Mouse (Mus musculus): ENCODE measurements around the gene Mettl1. TPM values are rescaled to one million over a fixed set of nuclear protein-coding genes. Genes with fewer than 3 reads are reported as not detected.

The Mettl1 gene
- polyA plus RNA-seq, 1 experiment: 31.3 TPM

DNA sequence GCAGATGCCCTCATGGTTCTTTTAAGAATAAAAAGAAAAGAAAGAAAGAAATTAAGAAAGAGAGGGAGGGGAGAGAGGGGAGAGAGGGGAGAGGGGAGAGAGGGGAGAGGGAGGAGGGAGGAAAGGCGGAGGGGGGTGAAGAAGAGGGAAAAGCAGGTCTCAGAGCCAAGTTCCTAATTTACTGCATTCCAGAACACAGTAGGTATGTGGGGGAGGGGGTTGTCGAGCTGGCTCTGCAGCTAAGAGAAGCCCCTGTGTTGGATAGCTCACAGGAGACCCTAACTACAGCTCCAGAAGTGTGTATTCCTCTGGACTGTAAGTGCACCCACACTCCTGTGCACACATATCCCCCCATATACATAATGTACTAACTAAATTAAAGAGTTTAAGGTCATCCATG, 24.1 kb upstream of the Mettl1 start:
- H3K4me3 ChIP-seq (ENCODE audit: insufficient read depth, poor library complexity, severe bottlenecking): no peak overlapping the region
- no peaks in the 10 kb centered on the region for H3K79me3 ChIP-seq (ENCODE audit: low read depth)
- H3K79me2 ChIP-seq (ENCODE audit: control insufficient read depth, insufficient read depth): no peaks in the 10 kb centered on the region
- no peak overlapping the region for H3ac ChIP-seq (ENCODE audit: control insufficient read depth, insufficient read length, low read depth)
- TF ChIP-seq MAX (IDR thresholded peaks at IDR 0.05) (no peak), CTCF (IDR thresholded peaks at IDR 0.05; ENCODE audit: control insufficient read depth, insufficient read depth, insufficient read length) (no peak), MYOD1 (IDR thresholded peaks at IDR 0.05; ENCODE audit: control insufficient read depth, insufficient read length, low read depth) (no peak), USF1 (IDR thresholded peaks at IDR 0.05; ENCODE audit: low read depth) (no peak), CEBPB (IDR thresholded peaks at IDR 0.05; ENCODE audit: low read depth) (no peak), MYOG (IDR thresholded peaks at IDR 0.05; ENCODE audit: control insufficient read depth, extremely low read depth, insufficient read length) (no peak), FOSL1 (IDR thresholded peaks at IDR 0.05; ENCODE audit: insufficient read depth, low read length, poor library complexity, severe bottlenecking) (no peak)
- H3K27me3 ChIP-seq (ENCODE audit: control insufficient read depth, insufficient read depth, insufficient read length): no peaks in the 10 kb centered on the region
- peaks cover 6% of the 10 kb centered on the region for H3K36me3 ChIP-seq (ENCODE audit: control insufficient read depth, insufficient read depth)

GRCm38 (mm10) chr10:127018422-127018821, 22.8 kb upstream of the Mettl1 start:
- H3K27me3 ChIP-seq (ENCODE audit: control insufficient read depth, insufficient read depth, insufficient read length): no peaks in the 10 kb centered on the region
- H3K36me3 ChIP-seq (ENCODE audit: control insufficient read depth, insufficient read depth): peaks cover 19% of the 10 kb centered on the region
- no peak overlapping the region for H3K4me3 ChIP-seq (ENCODE audit: insufficient read depth, poor library complexity, severe bottlenecking)
- TF ChIP-seq CTCF (IDR thresholded peaks at IDR 0.05; ENCODE audit: control insufficient read depth, insufficient read depth, insufficient read length) (no peak), USF1 (IDR thresholded peaks at IDR 0.05; ENCODE audit: low read depth) (no peak), FOSL1 (IDR thresholded peaks at IDR 0.05; ENCODE audit: insufficient read depth, low read length, poor library complexity, severe bottlenecking) (no peak), CEBPB (IDR thresholded peaks at IDR 0.05; ENCODE audit: low read depth) (no peak), MAX (IDR thresholded peaks at IDR 0.05) (no peak), MYOD1 (IDR thresholded peaks at IDR 0.05; ENCODE audit: control insufficient read depth, insufficient read length, low read depth) (no peak), MYOG (IDR thresholded peaks at IDR 0.05; ENCODE audit: control insufficient read depth, extremely low read depth, insufficient read length) (no peak)
- no peaks in the 10 kb centered on the region for H3K79me3 ChIP-seq (ENCODE audit: low read depth)
- no peaks in the 10 kb centered on the region for H3K79me2 ChIP-seq (ENCODE audit: control insufficient read depth, insufficient read depth)
- no peak overlapping the region for H3ac ChIP-seq (ENCODE audit: control insufficient read depth, insufficient read length, low read depth)

DNA sequence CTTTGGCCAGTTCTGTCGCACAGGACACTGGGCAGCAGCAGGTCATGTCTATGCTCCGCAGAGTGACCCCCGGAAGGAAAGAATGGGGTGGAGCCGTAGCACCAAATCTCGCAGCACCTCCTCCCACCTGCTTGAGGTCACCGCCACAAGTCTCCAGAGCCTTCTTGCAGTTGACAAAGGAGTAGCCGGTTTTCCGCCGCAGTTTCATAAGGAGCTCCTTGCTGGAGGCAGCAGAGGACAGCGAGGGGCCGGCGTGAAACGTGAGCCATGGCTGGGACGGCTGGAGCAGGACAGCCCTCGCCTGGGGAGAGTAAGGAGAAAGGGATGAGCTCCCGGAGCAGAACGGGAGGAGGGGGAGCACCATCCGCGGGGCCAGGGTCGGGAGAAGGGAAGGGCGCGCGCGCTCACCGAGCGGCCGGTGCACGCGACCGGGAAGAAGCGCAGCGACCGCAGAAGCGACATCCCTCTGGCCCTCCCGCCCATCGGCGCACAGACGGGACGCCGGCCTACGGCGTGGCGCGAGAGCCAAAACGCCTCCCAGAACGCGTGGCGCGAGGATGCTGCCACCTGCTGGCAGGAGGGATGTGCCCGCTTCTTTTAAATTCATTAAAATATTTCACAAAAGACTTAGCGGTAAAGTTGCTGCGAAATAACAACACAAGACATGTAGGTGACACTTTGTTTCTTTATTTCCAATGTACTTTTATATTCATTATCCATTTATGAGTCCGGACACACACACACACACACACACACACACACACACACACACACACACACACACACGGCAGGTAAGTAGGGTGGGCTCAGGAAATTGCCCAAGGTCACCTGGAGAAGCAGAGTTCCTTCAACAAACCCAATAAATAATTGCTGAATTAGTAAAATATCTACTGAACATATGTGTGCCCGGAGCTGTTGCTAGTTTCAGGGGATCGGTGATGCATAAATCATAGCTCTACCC, 10.6 kb upstream of the Mettl1 start, which contains the start of gene Tsfm:
TSS of gene Tsfm (minus strand) at position 505 of the 961 bp plus-strand sequence.
- H3ac ChIP-seq (ENCODE audit: control insufficient read depth, insufficient read length, low read depth): peak within 1 kb of the TSS; percentile 92
- peak; percentile 75 for TF ChIP-seq CTCF (IDR thresholded peaks at IDR 0.05; ENCODE audit: control insufficient read depth, insufficient read depth, insufficient read length)
- no peak for TF ChIP-seq CEBPB (IDR thresholded peaks at IDR 0.05; ENCODE audit: low read depth)
- TF ChIP-seq MYOG (IDR thresholded peaks at IDR 0.05; ENCODE audit: control insufficient read depth, extremely low read depth, insufficient read length): no peak
- peak; percentile 72 for TF ChIP-seq MAX (IDR thresholded peaks at IDR 0.05)
- peak within 1 kb of the TSS; percentile 66 for H3K4me3 ChIP-seq (ENCODE audit: insufficient read depth, poor library complexity, severe bottlenecking)
- peaks cover 5% of the 10 kb centered on the region for H3K79me3 ChIP-seq (ENCODE audit: low read depth)
- peaks cover 17% of the 10 kb centered on the region for H3K79me2 ChIP-seq (ENCODE audit: control insufficient read depth, insufficient read depth)
- no peaks in the 10 kb centered on the region for H3K27me3 ChIP-seq (ENCODE audit: control insufficient read depth, insufficient read depth, insufficient read length)
- H3K36me3 ChIP-seq (ENCODE audit: control insufficient read depth, insufficient read depth): peaks cover 18% of the 10 kb centered on the region

DNA sequence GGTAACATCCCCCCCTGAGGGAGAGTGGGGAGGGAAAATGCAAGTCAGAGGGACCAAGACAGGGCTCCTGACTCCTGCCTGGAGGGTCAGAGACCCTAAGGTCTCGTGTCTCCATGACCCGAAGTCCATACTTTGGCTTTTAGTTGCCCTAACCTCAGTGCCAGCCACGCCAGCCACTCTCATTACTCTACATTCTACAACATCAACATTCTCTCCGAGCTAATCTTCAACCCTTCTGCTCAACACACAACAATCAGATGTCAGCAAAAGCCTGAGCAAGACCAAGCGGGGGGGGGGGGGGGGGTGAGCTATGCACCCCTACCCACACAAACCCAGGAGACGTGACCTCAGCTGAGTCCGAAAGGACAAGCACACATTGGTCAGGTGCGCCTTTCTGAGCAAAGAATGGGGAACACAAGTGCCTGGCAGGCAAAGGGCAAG, 7.9 kb upstream of the Mettl1 start:
- H3ac ChIP-seq (ENCODE audit: control insufficient read depth, insufficient read length, low read depth): no peak overlapping the region
- peaks cover 17% of the 10 kb centered on the region for H3K79me2 ChIP-seq (ENCODE audit: control insufficient read depth, insufficient read depth)
- no peak overlapping the region for H3K4me3 ChIP-seq (ENCODE audit: insufficient read depth, poor library complexity, severe bottlenecking)
- peaks cover 9% of the 10 kb centered on the region for H3K36me3 ChIP-seq (ENCODE audit: control insufficient read depth, insufficient read depth)
- H3K27me3 ChIP-seq (ENCODE audit: control insufficient read depth, insufficient read depth, insufficient read length): no peaks in the 10 kb centered on the region
- no peak for TF ChIP-seq MYOG (IDR thresholded peaks at IDR 0.05; ENCODE audit: control insufficient read depth, extremely low read depth, insufficient read length)
- TF ChIP-seq FOSL1 (IDR thresholded peaks at IDR 0.05; ENCODE audit: insufficient read depth, low read length, poor library complexity, severe bottlenecking): no peak
- no peak for TF ChIP-seq CEBPB (IDR thresholded peaks at IDR 0.05; ENCODE audit: low read depth)
- no peak for TF ChIP-seq MYOD1 (IDR thresholded peaks at IDR 0.05; ENCODE audit: control insufficient read depth, insufficient read length, low read depth)
- no peak for TF ChIP-seq USF1 (IDR thresholded peaks at IDR 0.05; ENCODE audit: low read depth)
- TF ChIP-seq CTCF (IDR thresholded peaks at IDR 0.05; ENCODE audit: control insufficient read depth, insufficient read depth, insufficient read length): no peak
- TF ChIP-seq MAX (IDR thresholded peaks at IDR 0.05): no peak
- peaks cover 5% of the 10 kb centered on the region for H3K79me3 ChIP-seq (ENCODE audit: low read depth)

DNA sequence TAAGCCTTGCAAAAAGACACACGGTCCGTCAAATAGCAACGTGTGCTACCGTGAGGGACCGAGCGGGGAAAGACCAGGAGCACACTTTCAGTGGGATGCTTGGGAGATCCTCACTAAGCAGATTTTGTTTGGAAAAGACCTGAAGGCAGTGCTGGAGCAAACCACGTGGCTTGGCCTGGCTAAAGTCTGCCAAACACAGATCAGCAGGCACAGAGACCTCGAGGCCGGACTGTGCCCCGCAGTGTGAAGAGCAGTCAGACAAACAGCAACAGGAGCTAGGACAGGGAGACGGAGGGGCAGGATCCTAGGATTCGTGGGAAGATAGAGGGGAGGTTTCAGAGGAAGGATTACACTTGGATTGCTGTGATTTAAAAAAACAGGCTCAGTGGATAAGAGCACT, 4.9 kb upstream of the Mettl1 start:
- Histone ChIP-seq H3K27me3 (ENCODE audit: control insufficient read depth, insufficient read depth, insufficient read length) (no peaks in the 10 kb centered on the region), H3K79me3 (ENCODE audit: low read depth) (no peaks in the 10 kb centered on the region), H3K4me3 (ENCODE audit: insufficient read depth, poor library complexity, severe bottlenecking) (no peak overlapping the region), H3ac (ENCODE audit: control insufficient read depth, insufficient read length, low read depth) (no peak overlapping the region), H3K36me3 (ENCODE audit: control insufficient read depth, insufficient read depth) (no peaks in the 10 kb centered on the region), H3K79me2 (ENCODE audit: control insufficient read depth, insufficient read depth) (no peaks in the 10 kb centered on the region)
- TF ChIP-seq FOSL1 (IDR thresholded peaks at IDR 0.05; ENCODE audit: insufficient read depth, low read length, poor library complexity, severe bottlenecking) (no peak), CTCF (IDR thresholded peaks at IDR 0.05; ENCODE audit: control insufficient read depth, insufficient read depth, insufficient read length) (no peak), MYOG (IDR thresholded peaks at IDR 0.05; ENCODE audit: control insufficient read depth, extremely low read depth, insufficient read length) (no peak), CEBPB (IDR thresholded peaks at IDR 0.05; ENCODE audit: low read depth) (no peak), MYOD1 (IDR thresholded peaks at IDR 0.05; ENCODE audit: control insufficient read depth, insufficient read length, low read depth) (no peak), MAX (IDR thresholded peaks at IDR 0.05) (no peak), USF1 (IDR thresholded peaks at IDR 0.05; ENCODE audit: low read depth) (no peak)
